Mouse (Mus musculus): ENCODE results near the gene Lztr1.

DNA sequence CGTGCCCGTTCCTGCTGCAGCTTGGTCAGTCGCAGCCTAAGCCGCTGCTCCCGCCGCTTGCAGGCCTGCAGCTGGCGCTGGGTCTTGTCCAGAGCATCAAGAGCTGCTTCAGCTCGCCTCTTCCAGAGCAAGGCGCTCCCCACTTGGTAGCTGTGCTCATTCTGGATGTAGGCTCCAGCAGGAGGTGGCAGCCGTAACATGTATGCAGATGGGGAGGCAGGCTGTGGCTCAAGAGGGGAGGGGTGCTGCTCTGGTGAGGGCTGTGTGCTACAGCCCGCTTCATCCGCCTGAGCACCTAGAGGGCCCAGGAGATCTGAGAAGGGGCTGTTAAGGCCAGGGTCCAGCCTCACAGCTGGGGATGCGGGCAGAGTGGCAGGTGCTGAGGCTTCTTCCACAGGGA lies 19.8 kb downstream of the Lztr1 start:
- TF ChIP-seq CTCF (IDR thresholded peaks at IDR 0.05; ENCODE audit: borderline replicate concordance, insufficient read depth, low read depth, low read length): no peak
- no peak for TF ChIP-seq POLR2A (IDR thresholded peaks at IDR 0.05; ENCODE audit: borderline replicate concordance, insufficient read depth, low read length)

All from cerebellum, adult 2 months (tissue).